Mouse (Mus musculus): ENCODE measurements around the gene Fbxl13.

DNA sequence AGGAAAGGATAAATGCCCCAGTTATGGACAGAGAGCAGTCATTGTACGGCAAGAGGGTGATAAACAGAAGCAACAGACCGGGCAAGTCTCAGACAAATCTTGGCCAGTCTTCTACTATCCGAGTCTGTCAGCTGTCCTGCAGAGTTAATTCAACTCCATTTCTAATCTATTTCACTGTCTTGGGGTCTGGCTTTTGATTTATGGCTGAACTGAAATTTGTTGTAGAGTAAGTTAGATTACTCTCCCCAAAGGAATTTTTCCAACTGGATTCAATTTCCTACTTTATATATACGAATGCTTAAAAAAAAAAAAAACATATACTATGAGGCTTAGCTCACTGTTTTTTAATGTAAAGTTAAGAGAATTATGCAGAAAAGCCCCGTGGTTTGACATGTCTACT is 158.6 kb downstream of the Fbxl13 start:
- TF ChIP-seq CTCF (IDR thresholded peaks at IDR 0.05; ENCODE audit: borderline replicate concordance, extremely low read depth, insufficient read depth, insufficient read length) = no peak
- TF ChIP-seq POLR2A (IDR thresholded peaks at IDR 0.05; ENCODE audit: borderline replicate concordance, extremely low read depth, insufficient read depth, insufficient read length, poor library complexity, severe bottlenecking) = no peak

Measured in brain, embryonic 14.5 days (tissue).